Mouse (Mus musculus) left cerebral cortex, postnatal 10 days (tissue): ENCODE results near the gene Cnpy1. TPM values are rescaled to one million over a fixed set of nuclear protein-coding genes. Genes with fewer than 3 reads are reported as not detected.
A peak's percentile ranks its signal among the peaks of the same experiment; 100 is the strongest.

Experiments
- DNase-seq, 2 experiments: peaks; one replicate each; pipeline ENCODE4 v3.0.0; 2021 to 2022; ENCODE audit warnings: low spot score in 2 of 2, mixed read lengths in 1 of 2; ENCODE audit errors: extremely low spot score in 1 of 2
- intact Hi-C: fragments of 180-260 bp; cut with DNase I; formaldehyde crosslinking; loops from one replicate; pipeline ENCODE4 v1.15.1; 2025
- total RNA-seq, 2 experiments: library from RNA; stranded (reverse); gene quantifications; 2 replicates each; pipeline ENCODE4 v1.2.3; 2021

Gene Cnpy1
- total RNA-seq, 2 experiments from 2014 or later: 0.17 to 0.20 TPM

- intact Hi-C loops: loop anchor here (5.0 kb wide), 1 partner anchor 37 kb away; no protein-coding TSS in a partner anchor
- no peak for DNase-seq
Measured at GRCm38 (mm10) chr5:28170081-28170480, 75.5 kb downstream of the Cnpy1 start.

GRCm38 (mm10) chr5:28169166-28169801 lies 76.3 kb downstream of the Cnpy1 start:
- no peak for DNase-seq
- intact Hi-C loops: loop anchor here (5.0 kb wide), 1 partner anchor 47 kb away; no protein-coding TSS in a partner anchor

- DNase-seq: no peak
- intact Hi-C loops: loop anchor here (5.0 kb wide), 1 partner anchor 46 kb away; no protein-coding TSS in a partner anchor
Measured at GRCm38 (mm10) chr5:28168253-28169165, 77.1 kb downstream of the Cnpy1 start.

GRCm38 (mm10) chr5:28167611-28168252 lies 77.9 kb downstream of the Cnpy1 start:
- no peak for DNase-seq
- intact Hi-C loops: loop anchor here (5.0 kb wide), 1 partner anchor 45 kb away; no protein-coding TSS in a partner anchor

- intact Hi-C loops: loop anchor here (5.0 kb wide), 1 partner anchor 44 kb away; no protein-coding TSS in a partner anchor
- DNase-seq: no peak
Measured at GRCm38 (mm10) chr5:28166256-28167231, 79.1 kb downstream of the Cnpy1 start.

- intact Hi-C loops: loop anchor here (5.0 kb wide), 1 partner anchor 43 kb away; no protein-coding TSS in a partner anchor
- DNase-seq: peak in 1 of 2 experiments; percentile 56
Measured at GRCm38 (mm10) chr5:28165358-28166255, 80.0 kb downstream of the Cnpy1 start, which contains the start of gene En2. Gene En2 (plus strand): TSS chr5:28165694.

GRCm38 (mm10) chr5:28163926-28164325 lies 81.7 kb downstream of the Cnpy1 start:
- DNase-seq: no peak
- intact Hi-C loops: loop anchor here (5.0 kb wide), 1 partner anchor 1308 kb away; no protein-coding TSS in a partner anchor

- intact Hi-C loops: loop anchor here (5.0 kb wide), 1 partner anchor 1310 kb away; no protein-coding TSS in a partner anchor
- no peak for DNase-seq
Measured at GRCm38 (mm10) chr5:28161938-28162402, 83.6 kb downstream of the Cnpy1 start.

GRCm38 (mm10) chr5:28161383-28161937 lies 84.1 kb downstream of the Cnpy1 start:
- intact Hi-C loops: loop anchor here (5.0 kb wide), 1 partner anchor 1311 kb away; no protein-coding TSS in a partner anchor
- no peak for DNase-seq

- no peak for DNase-seq
- intact Hi-C loops: loop anchor here (5.0 kb wide), 1 partner anchor 1312 kb away; no protein-coding TSS in a partner anchor
Measured at GRCm38 (mm10) chr5:28159891-28160470, 85.6 kb downstream of the Cnpy1 start.

GRCm38 (mm10) chr5:28159072-28159458 lies 86.5 kb downstream of the Cnpy1 start:
- intact Hi-C loops: no loop called here
- no peak for DNase-seq

- intact Hi-C loops: no loop called here
- no peak for DNase-seq
Measured at GRCm38 (mm10) chr5:28158308-28159071, 87.1 kb downstream of the Cnpy1 start.

GRCm38 (mm10) chr5:28157781-28158180 lies 87.8 kb downstream of the Cnpy1 start:
- intact Hi-C loops: no loop called here
- no peak for DNase-seq

GRCm38 (mm10) chr5:28157044-28157730 lies 88.4 kb downstream of the Cnpy1 start:
- intact Hi-C loops: no loop called here
- DNase-seq: no peak
